Mouse (Mus musculus): ENCODE measurements at regions not wholly inside any gene's neighbourhood (a gene's known extent, or its start where the extent isn't known, plus 50 kb on each side); places are given as distances from the start of the nearest gene placed in this dataset.
A peak's percentile ranks its signal among the peaks of the same experiment; 100 is the strongest.

DNA sequence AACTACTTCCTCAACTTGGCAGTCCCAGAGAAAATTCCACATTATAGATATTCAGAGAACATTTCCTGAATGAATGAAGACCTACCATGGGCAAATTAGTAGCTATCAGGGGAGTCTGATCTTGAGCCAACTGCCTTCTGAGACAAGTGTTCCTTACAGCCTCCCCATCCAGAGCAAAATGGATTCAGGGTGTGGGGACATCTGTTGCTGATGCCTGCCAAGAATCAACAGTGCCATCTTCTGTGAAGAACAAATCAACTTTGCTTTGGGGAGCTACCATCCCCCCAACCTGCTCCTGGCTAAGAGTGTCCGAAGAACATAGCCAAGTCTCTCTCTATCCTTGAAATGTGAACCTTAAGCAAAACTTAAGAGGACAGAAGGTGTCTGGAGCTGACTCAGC is 217.9 kb downstream of the Nedd1 start:
- no peak for DNase-seq (ENCODE audit: low spot score in 2 of 2)

DNA sequence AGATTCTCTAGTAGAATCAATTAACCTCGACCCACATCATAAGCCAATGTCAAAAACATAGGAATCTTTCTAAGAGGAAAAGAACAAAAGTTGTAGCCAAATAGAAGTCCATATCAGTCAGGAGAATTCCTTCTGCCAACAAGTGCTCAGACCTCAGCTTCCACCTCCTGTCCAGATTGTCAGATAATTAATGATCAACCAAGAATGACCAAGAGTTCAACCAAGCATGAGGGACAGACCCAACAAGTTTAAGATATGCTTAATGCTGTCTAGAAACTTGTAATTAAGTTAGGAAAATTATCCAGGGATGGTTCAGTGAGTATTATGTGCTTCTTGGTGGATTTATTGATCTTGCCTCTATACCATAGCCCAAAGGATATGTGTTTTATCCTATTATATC is 238.6 kb downstream of the Nedd1 start:
- no peak for DNase-seq (ENCODE audit: low spot score in 2 of 2)

DNA sequence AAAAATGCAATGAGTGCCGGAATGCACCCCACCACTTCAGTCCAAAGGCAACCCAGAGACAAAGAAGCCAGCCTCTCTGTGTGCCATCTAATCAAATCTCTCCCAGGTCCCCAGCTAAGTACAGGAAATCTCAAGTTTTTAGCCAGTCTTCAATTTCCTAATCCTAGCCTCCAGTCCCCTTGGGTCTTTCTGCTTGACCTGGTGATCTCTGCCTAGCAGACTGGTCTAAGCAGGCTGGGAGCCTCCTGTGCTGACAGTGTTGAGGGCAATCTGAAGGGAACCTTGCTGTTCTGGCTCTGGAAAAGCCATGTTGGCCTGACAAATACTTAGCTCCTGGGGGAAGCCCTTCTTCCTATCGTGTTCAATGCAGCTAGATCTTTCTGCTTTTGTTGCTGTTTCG is 248.9 kb downstream of the Nedd1 start:
- no peak for DNase-seq (ENCODE audit: low spot score in 2 of 2)

DNA sequence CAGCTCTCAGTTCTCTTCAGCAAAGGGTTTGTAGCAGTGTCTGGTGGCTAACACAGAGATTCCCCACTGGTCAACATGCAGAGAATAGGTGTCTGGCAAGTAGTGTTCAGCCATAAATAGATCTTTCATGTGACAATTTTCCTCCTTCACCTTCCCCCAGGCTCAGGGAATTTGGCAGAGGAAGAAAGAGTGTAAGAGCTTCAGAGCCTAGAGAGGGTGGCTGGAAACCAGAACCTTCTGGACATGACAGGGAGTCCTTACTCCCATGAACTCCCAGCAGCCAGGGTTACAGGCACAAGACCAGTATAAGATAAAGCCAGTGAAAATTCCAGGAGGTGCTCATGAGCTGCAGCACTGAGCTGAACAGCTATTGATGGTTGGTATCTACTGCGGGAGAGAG is 251.1 kb downstream of the Nedd1 start:
- DNase-seq (ENCODE audit: low spot score in 2 of 2) = no peak

DNA sequence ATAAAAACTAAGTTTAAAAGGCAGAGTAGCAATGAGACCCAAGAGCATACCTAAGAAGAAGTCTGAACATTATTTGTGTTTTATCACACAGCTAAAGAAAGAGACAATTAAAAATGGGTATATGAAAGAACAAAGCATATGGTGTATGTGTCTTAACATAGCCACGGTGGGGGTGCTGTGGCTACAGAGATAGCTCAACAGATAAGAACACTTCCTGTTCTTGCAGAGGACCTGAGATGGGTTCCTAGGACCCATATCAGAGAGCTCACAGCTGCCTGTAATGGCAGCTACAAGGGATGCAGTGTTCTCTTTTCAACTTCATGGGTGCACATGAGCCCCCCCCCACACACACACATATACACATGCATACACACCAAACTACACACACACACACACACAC is 267.0 kb downstream of the Nedd1 start:
- DNase-seq (ENCODE audit: low spot score in 2 of 2) = no peak

DNA sequence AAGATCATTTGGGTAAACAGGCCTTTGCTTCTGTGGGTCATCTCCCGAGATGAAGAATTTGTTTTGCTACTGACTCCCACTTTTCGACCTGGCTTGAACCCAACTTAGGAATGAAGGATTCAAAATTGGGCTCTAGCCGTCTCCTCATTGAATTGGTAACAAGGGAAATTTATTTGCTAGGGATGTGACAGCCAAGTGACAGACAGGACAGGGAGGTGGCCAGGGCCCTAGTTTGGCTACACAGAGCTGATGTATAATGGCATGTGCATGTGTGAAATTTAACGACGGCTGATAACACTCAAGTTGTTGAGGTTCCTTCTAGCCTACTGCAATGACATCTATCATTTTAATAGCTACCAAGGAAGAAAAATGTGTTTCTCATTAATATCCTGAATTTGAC is 268.7 kb downstream of the Nedd1 start:
- no peak for DNase-seq (ENCODE audit: low spot score in 2 of 2)

DNA sequence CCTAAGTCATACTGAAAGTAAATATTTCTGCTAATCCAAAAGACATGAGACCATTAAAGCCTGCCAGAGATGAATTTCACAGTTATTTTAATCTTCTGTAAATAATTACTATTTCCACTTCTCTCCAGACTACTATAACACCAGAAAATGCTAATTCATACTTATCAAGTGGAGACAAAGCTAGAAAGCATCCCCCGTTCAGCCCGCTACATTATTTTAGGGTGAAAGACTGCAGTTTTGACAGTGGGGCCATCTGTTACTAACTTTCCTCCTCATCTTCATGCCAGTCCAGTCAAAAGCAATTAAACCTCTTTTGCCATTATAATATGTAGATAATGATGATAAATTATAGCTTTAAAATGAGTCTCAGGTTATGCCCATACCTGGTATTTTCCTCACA is 276.3 kb downstream of the Nedd1 start:
- DNase-seq (ENCODE audit: low spot score in 2 of 2) = no peak

DNA sequence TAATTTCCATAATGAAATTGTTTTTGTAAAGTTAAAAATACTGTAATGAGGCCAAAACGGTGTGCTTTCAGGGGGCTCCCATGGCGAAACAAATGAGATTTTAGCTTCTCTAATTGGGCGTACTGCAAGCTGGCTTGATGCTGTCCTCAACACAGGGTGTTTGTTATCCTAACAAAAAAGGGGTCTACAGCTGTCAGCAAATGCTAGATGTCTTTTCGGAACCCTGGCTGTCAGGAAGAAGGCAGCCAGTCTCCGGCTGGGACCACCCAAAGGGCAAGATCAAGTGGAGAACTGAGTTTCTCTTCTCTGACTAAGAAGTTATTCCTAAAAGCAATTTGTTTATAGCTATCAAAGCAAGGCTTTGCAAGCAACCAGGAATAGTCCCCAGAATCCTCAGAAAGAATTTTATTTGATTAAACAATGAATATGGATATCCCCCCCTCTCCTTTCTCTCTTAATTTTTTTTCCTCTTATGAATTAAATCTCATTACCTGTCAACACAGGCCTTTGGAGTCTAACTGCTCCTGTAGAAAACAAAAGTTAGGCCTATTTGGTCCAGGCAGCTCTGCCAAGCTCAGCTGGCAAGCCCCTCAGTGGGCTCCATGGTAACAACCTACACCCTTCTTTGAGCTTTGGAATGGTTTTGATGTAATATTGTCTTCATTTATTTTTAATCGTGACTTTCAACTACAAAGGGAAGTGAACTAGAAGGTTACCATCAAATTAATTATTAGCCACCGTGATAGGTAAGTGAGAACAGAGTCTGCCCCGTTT is 283.4 kb downstream of the Nedd1 start:
- DNase-seq (ENCODE audit: low spot score in 2 of 2) = peak in 1 of 2 experiments; percentile 12

DNA sequence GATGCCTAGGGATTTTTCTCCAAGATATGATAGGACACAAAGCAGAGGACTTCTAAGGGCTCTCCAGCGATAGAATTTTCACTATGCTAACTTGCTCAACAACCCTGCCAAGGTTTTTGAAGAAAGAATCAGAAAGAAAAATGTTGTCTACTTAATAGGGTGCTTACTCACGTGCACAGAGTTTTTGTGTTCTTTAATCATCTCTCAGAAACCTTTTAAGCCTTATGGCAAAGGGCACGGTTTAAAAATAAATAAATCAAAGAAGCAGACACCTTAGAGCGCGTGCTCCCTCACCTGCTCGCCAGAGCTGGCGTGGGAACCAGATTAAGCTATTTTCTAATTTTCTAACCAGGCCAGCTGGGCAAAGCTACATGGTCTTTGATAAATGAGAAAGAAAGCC is 293.0 kb downstream of the Nedd1 start:
- no peak for DNase-seq (ENCODE audit: low spot score in 2 of 2)

DNA sequence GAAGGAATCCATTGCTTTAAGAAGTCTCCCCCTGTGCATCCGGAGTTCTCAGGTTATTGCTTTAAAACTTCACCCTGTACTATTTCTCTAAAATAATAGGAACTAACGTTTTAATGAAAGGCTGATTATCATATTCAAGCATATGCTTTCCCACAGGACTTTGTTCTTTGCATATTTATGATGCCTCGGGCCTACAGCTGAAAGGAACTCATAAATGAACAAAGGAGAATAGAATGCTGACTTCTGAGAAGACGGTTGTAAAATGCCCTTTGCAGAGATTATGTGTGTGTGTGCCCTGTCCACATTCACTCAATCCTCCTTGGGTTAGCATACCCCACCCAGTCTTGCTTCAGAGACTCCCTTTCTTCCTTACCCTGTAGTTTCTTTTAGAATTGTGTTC is 294.2 kb downstream of the Nedd1 start:
- DNase-seq (ENCODE audit: low spot score in 2 of 2) = no peak

DNA sequence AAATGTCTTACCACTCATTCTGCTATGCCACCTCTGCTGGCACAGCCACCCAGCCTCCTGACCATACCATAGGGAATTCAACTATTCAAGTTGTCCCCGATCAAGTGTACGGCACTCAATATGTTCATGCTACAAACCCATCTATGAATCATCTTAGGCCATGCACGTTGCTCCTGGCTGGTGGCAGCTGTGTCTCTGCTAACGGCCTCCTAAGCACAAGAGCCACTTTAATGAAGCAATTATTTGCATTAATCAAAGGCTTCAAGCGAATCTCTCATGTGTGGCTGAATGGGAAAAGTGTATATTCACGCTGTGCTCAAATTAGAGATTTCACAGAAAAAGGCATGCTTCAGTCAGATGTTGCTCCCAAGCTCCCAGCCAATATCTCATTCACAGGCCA is 295.8 kb downstream of the Nedd1 start:
- DNase-seq (ENCODE audit: low spot score in 2 of 2) = no peak

DNA sequence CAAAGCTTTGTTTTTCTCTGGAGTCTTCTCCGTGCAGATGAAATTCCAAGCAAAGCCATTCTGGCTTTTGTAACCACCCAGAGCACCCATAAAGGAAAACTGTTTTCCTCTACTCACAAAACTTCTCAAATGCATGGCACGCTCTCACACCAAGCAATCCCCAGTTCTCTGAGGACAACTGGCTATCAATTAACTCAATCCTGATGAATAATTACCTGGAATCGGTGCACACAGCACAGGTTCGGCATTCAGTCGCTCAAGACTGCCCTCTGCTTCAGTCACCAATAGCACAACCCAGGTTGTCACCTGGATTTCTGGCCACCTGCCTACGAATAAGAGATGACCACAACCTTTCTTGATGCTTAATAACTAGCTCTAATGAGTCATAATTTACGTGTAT is 309.5 kb downstream of the Nedd1 start:
- no peak for DNase-seq (ENCODE audit: low spot score in 2 of 2)

DNA sequence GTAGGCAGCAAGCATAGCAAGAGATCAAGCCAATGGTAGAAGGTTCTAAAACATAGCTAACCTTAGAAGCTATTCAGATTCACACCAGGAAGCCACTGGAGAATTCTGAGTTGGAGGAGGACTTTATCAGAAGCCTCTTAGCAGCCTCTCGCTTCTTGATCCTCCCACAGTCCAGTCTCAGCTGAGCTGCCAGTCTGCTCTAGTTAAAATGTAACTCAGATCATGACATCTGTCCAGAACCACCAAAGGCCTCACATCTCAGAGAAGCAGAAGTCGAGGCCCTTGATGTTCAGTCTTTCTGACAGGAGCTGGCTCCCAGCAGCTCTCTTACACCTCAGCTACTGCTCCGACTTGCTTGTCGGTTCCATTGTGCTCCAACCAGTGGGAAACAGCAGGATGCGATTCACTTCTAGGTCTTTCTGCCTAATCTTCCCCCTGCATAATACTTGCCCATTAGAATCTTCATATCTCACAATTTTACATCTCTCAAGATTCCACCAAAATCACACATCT is 311.4 kb downstream of the Nedd1 start:
- DNase-seq (ENCODE audit: low spot score in 2 of 2) = no peak

DNA sequence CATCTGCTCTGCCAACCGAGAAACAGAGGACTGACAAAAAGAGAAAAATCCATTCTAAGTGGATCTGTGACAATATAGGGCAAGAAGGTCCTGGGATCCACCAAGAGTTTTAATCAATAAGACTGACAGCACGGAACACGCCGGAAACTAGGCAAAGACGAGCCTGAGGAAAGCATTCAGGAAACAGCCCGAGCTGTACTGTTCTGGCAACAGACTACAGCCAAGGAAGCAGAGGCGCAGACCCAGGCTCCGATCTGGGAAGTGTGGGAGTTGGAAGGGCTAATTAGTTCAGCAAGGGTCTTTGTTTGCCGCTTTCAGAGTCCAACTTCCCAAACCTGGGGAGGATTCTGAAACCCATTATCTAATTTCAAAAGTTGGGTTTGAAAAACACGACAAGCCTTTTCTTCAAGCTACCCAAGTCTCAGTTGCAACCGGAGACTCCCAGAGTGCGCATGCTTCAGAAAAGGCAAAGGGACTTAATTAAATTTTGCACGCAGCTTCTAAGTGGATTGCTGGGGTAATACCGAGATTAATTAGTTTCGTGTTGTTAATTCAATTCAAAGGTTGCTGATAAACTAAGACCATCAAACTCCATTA is 317.4 kb downstream of the Nedd1 start:
- peak; percentile 6 to 18 for DNase-seq (ENCODE audit: low spot score in 2 of 2)

DNA sequence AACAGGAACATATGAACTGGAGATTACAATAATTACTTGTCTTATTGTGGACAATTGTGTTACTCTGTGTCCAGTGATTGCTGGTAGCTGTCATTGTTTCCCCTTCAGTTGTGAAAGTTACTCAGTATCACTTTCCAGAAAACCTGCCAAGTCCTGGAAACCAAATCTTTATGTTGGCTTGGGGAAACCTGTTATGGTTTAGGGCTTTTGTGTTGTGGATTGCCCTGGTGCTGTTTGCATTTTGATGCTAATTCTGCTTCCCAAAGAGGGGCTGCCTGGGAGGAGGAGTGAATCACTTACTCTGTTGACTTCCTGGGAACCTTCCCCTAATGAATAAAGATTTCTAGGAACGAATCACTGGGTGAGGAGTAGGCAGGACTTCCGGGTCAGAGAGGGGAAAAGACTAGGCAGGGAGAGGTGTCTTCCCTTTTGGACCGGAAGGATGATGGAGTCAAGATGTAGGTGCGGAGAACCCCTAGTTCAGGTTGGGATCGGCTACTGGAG is 321.6 kb downstream of the Nedd1 start:
- no peak for DNase-seq (ENCODE audit: low spot score in 2 of 2)

DNA sequence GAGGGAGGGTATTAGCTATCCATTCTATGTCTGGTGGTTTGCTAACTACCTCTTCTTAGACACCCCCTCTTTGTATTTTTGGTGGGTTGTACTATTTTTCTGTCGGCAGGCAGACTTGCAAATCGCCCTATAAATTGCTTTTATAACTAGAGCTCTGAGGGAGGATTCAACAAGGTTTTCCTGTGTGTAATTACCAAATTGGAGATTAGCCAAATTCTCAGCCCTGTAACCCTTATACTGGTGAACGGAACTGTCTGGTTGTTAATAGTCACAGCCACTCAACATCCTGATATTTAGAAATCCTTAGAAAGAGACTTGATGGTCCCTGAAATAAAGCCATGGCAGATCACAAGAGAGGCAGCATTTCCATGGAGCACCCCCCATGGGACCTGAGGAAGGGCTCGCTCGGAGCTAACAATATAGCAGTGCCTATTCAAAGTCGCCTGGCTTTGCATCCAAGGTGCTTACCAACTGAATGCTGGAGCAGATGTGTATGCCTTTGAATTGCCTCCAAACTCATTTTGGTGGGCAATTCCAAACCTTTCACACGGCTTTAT is 333.0 kb downstream of the Nedd1 start:
- no peak for DNase-seq (ENCODE audit: low spot score in 2 of 2)

DNA sequence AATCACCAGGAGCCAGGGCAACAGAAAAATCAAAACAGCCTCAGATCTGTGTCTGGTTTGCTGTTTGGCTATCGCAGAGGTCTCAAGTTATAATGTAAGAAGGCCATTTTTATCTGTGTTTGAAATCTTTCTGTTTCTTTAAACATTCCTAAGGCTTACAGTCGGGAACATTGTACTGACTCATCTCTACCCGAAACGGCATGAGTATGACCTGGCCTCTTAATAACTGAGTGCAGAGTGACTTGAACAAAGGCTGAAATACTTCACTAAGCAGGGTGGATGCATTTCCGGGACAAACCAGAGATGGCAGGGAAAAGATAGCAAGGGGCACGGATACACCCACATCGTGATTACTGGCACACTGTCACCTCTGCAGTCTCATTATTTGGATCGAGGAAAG is 355.1 kb downstream of the Nedd1 start:
- no peak for DNase-seq (ENCODE audit: low spot score in 2 of 2)

DNA sequence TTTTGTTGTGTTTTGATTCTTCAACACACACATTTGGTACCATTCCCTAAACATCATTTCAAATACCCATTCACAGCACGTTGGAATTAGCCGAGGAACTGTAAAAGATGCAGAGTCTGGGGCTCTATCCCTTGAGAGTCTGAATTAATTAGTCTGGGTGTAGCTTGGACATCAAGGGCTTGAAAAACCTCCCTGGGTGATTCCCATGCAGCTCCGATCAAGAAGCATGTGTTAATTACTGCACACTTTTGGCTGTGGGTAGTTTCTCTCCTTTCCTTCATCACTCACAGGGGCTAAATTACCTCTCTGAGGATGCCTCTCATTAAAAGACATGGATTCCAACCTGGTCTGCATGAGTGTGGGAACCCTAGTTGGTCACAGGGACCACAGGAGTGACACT is 365.5 kb downstream of the Nedd1 start:
- no peak for DNase-seq (ENCODE audit: low spot score in 2 of 2)

DNA sequence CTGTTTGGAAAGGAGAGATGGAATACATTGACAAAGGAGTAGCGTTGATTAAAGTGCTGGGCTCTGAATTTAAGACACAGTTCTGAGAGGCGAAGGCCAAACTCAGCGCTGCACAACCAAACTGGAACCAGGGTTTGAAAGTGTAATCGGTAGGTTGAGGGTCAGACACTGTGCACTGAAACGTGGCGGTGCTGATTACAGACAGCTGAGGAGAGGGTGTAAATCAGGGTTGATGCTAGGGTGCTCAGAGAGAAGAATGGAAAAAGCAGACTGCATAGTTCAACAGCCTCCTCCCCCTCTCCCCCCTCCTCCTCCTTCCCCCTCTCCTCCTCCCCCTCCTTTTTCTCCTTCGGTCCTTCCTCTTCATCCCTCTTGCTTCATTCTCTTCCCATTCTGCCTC is 373.2 kb downstream of the Nedd1 start:
- no peak for DNase-seq (ENCODE audit: low spot score in 2 of 2)

DNA sequence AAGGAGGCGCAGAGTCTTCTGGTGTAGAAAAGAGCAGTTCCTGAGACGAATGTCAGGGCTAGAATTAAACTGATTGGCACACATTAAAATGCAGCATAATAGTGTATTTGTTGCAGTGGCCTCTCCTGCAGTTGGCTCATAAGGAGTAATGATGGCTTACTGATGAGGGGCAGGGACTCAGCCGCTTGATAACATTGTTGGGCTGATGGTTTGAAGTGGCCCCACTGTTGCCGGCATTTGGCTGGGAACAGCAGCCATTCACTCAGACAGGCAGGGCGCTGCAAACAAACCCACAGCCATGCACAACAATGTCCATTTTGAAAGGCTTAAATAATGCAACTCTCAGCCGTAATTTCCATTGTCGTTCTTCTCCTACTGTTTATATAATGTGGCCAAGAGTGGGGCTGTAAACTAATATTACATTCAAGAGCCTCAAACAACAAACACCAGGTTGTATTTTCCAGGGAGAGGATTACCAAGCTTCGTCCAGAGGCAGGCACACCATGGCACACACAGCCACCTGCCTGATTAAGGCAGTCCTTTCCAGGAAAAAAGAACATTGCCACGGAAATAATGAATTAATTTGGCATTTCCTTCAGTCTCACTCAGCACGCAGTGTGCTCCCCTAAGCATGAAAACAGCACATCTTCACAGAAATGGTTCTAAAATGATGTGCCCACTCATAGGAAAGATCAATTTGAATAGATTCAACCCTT is 374.1 kb downstream of the Nedd1 start:
- DNase-seq (ENCODE audit: low spot score in 2 of 2) = no peak

DNA sequence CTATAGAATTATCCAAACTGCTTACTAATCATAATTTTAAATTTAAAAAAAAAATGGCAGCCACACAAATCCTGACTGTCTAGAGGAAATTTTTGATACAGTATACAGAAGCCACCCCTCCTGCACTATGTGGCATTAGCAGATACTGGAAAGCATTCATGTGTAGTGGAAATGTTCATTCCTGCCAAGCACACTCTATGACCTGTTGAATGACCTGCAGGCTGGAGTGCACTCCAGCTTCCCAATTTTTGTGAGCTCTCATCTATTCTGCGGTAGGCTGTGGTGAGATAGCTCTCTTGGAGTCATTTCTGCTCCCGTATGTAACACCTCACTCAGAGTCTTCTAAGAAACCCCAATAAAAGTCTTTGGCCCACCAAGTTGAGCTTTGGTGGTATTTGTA is 382.5 kb downstream of the Nedd1 start:
- DNase-seq (ENCODE audit: low spot score in 2 of 2) = no peak

DNA sequence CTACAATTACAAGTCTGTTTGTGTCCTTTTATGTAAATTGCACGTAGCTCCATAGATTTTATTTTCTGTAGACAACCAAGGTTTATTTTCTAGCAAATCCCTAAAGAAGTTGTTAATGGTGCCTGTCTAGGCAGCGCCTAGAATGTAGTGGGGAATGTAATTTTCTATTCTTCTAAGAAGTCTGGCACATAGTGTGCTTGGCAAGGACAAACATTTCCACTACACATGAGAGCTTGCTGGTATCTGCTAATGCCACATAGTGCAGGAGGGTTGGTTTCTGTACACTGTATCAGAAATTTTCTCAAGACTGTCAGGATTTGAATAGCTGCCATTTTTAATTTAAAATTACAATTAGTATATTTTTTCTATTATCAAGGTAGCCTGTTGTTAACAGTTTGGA is 385.3 kb downstream of the Nedd1 start:
- no peak for DNase-seq (ENCODE audit: low spot score in 2 of 2)
